Mouse (Mus musculus) limb, embryonic 11.5 days (tissue): ENCODE measurements at regions not wholly inside any gene's neighbourhood (a gene's known extent, or its start where the extent isn't known, plus 50 kb on each side); places are given as distances from the start of the nearest gene placed in this dataset.

Source experiments
- ATAC-seq: fragments of 200-750 bp; cut with Nextera tagmentation; 2 replicates; pipeline ENCODE4 v1.8.0; 2017; ENCODE audit warnings: low read depth; ENCODE audit not compliant: insufficient number of reproducible peaks, low FRiP score, low TSS enrichment
- DNase-seq: peaks from one replicate; pipeline ENCODE4 v3.0.0-alpha.2; 2015; ENCODE audit warnings: low spot score
- H3K27ac ChIP-seq: fragments of 300-500 bp; sonication (generic); replicated peaks from 2 replicates; pipeline ENCODE4 v1.5.1; 2014; ENCODE audit warnings: low read depth, mild to moderate bottlenecking, low read length
- H3K27me3 ChIP-seq: fragments of 300-500 bp; sonication (generic); 2 replicates; pipeline ENCODE4 v1.6.1; 2014; ENCODE audit warnings: mild to moderate bottlenecking, low read length, mixed read lengths; ENCODE audit not compliant: control insufficient read depth, insufficient read depth
- H3K36me3 ChIP-seq: fragments of 300-500 bp; sonication (generic); 2 replicates; pipeline ENCODE4 v1.6.1; 2014; ENCODE audit warnings: mild to moderate bottlenecking, low read length, moderate library complexity, mixed read lengths; ENCODE audit not compliant: control insufficient read depth, insufficient read depth
- H3K4me1 ChIP-seq: fragments of 300-500 bp; sonication (generic); 2 replicates; pipeline ENCODE4 v1.6.1; 2014; ENCODE audit warnings: low read length, mixed read lengths; ENCODE audit not compliant: control insufficient read depth, insufficient read depth
- H3K4me2 ChIP-seq: fragments of 300-500 bp; sonication (generic); 2 replicates; pipeline ENCODE4 v1.6.1; 2014; ENCODE audit warnings: low read depth, mild to moderate bottlenecking, moderate library complexity; ENCODE audit not compliant: severe bottlenecking
- H3K4me3 ChIP-seq: fragments of 300-500 bp; sonication (generic); 2 replicates; pipeline ENCODE4 v1.5.1; 2014; ENCODE audit warnings: low read depth, low read length
- H3K9ac ChIP-seq: fragments of 300-500 bp; sonication (generic); 2 replicates; pipeline ENCODE4 v1.6.1; 2014; ENCODE audit warnings: mild to moderate bottlenecking, low read length
- H3K9me3 ChIP-seq: fragments of 300-500 bp; sonication (generic); 2 replicates; pipeline ENCODE4 v1.6.1; 2016; ENCODE audit warnings: low read length; ENCODE audit not compliant: control insufficient read depth
- WGBS: fragments of 180-500 bp; shearing (Covaris S2); extraction: QIAGEN DNeasy Blood & Tissue Kit; methylation state at CpG from one replicate; pipeline ENCODE4 v1.1.7; 2014; 5-methylcytosine and 5-hydroxymethylcytosine counted together

DNA sequence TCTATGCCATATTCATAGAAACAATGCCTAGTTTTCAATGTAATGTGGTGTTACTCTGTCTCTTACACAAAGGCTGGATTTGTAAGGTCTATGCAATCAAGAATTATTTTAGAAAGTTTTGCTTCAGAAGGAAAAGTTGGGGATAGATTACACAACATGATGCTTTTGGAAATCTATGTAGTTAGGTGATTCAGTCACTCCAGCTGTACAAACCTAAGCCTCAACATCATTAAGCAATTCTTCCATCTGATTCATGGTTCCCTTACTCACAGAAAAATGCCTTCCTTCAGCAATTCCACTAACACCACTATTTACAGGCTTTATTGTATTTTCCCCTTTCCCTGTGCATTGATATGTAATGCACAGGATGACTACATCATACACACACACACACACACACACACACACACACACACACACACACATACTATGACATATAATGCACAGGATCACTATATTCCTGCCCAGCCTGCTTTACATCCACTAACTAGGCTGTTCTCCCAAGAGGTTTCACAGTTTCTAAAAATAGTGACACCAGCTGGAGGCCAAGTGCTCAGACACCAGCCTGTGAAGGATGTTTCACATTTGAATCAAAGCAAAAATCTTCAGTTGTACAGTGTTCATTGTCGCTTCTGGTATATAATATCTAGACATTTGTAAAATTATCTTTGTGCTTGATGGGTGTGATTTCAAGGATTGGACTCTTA, 305.9 kb downstream of the Klf6 start:
- 94% methylated on average over 1 of the region's 1 CpGs for WGBS
- DNase-seq (no peak), ATAC-seq (no peak)
- no peak overlapping the region for H3K9ac ChIP-seq
- H3K4me1 ChIP-seq: no peaks in the 10 kb centered on the region
- H3K36me3 ChIP-seq: no peaks in the 10 kb centered on the region
- H3K4me2 ChIP-seq: no peak overlapping the region
- no peaks in the 10 kb centered on the region for H3K9me3 ChIP-seq
- H3K27ac ChIP-seq: no peak overlapping the region
- no peak overlapping the region for H3K4me3 ChIP-seq
- no peaks in the 10 kb centered on the region for H3K27me3 ChIP-seq

DNA sequence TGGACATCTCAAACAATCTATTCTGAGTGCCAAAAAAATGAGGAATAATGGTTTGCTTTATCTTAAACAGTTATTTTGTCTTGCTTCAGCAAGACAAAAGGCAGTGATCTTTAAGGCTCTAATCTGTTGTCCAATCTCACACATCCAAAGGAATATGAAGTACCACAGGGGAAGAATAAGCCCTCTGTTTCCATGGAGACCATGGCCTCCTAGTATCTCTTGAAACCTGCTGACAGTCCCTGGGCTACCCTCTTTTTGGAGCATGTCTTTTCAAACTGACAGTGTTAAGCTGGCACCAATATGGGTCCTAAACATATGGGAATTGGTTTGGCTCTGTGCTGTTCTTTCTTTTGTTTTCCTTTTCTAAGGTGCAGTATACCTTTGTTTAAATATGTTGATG, 311.8 kb downstream of the Klf6 start:
- no peak overlapping the region for H3K4me3 ChIP-seq
- H3K36me3 ChIP-seq: no peaks in the 10 kb centered on the region
- no peak overlapping the region for H3K9ac ChIP-seq
- ATAC-seq (no peak), DNase-seq (no peak)
- no peak overlapping the region for H3K27ac ChIP-seq
- no peaks in the 10 kb centered on the region for H3K27me3 ChIP-seq
- no peak overlapping the region for H3K4me2 ChIP-seq
- no peaks in the 10 kb centered on the region for H3K9me3 ChIP-seq
- H3K4me1 ChIP-seq: no peaks in the 10 kb centered on the region

DNA sequence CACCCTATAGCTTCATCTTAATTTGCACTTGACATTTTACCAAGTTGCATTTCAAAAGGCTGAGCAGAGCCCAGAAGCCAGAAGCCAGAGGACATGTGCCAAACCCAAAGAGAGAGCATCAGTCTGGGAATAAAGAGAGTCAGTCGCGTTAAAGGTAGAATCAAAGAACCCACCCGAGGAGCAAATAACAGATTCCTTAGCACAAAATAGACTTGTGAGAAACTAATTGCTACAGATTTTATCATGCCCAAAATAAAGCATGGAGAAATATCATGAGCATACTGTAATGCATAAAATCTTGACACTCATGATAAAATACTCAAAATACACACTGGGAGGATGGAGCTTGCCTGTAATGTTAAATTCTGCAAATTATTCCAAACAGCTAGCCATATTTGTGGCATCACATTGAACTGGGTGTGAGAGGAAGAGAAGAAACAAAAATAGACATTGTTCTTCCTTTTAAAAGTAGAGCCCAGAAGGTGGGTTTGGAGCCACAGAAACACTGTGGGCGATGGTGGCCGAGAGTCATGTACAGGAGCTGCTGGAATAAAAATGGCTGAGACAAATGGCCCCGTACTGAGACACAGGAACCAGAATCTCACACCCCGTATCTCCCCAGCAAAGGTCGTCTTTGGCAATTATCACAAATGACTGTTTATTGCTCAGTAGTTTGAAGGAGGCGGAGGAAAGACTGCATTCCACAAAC, 317.2 kb downstream of the Klf6 start:
- H3K27ac ChIP-seq: no peak overlapping the region

DNA sequence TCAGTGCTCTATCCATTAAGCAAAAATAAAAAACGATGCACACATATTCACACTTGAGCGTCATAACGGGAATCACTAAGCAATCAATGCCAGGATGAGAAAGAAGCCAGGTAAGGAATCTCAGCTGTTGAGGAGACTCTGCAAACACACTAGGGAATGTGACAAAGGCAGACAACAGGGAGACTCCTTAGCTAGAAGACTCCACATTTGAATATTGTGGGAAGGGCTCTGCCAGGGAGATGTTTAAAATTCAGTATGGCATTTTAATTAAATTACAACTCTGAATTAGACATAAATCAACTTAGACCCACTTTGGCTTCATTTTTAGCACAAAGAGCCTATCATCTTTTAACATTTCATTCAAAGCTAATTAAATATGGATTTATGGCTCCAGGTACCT, 327.9 kb downstream of the Klf6 start:
- no peaks in the 10 kb centered on the region for H3K4me1 ChIP-seq
- no peaks in the 10 kb centered on the region for H3K9me3 ChIP-seq
- no peaks in the 10 kb centered on the region for H3K27me3 ChIP-seq
- H3K9ac ChIP-seq: no peak overlapping the region
- no peak overlapping the region for H3K4me3 ChIP-seq
- DNase-seq (no peak), ATAC-seq (no peak)
- H3K4me2 ChIP-seq: no peak overlapping the region
- no peak overlapping the region for H3K27ac ChIP-seq
- 83% methylated on average over 3 of the region's 3 CpGs for WGBS
- H3K36me3 ChIP-seq: no peaks in the 10 kb centered on the region

More for the DNA sequence above, 317.2 kb downstream of the Klf6 start:
- no peaks in the 10 kb centered on the region for H3K4me1 ChIP-seq
- 53% methylated on average over 9 of the region's 9 CpGs for WGBS
- no peak overlapping the region for H3K4me2 ChIP-seq
- ATAC-seq (no peak), DNase-seq (no peak)
- no peaks in the 10 kb centered on the region for H3K9me3 ChIP-seq
- no peaks in the 10 kb centered on the region for H3K27me3 ChIP-seq
- no peak overlapping the region for H3K4me3 ChIP-seq
- no peaks in the 10 kb centered on the region for H3K36me3 ChIP-seq
- H3K9ac ChIP-seq: no peak overlapping the region

DNA sequence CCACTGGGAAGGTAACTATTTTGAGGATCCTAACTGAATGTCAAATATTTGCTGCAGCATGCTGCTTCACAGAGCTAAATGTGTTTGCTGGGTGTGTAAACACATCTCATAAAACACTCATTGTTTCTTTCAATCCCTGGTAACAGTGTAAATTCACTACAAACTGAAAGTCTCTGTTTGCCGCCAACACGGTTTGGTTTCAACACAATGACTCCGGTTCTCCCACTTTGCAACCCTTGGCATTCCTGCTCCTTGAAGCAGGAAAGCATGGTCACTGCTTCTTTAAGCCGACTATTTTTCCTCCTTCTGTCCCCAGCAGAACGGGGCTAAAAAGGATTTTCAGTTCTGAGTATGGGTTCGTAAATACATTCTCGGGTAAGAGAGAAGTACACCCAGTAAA, 328.3 kb downstream of the Klf6 start:
- 70% methylated on average over 7 of the region's 7 CpGs for WGBS
- Histone ChIP-seq H3K9ac (no peak overlapping the region), H3K4me2 (no peak overlapping the region), H3K4me3 (no peak overlapping the region), H3K36me3 (no peaks in the 10 kb centered on the region), H3K27ac (no peak overlapping the region), H3K9me3 (no peaks in the 10 kb centered on the region), H3K4me1 (no peaks in the 10 kb centered on the region), H3K27me3 (no peaks in the 10 kb centered on the region)
- no peak for ATAC-seq
- DNase-seq: no peak

DNA sequence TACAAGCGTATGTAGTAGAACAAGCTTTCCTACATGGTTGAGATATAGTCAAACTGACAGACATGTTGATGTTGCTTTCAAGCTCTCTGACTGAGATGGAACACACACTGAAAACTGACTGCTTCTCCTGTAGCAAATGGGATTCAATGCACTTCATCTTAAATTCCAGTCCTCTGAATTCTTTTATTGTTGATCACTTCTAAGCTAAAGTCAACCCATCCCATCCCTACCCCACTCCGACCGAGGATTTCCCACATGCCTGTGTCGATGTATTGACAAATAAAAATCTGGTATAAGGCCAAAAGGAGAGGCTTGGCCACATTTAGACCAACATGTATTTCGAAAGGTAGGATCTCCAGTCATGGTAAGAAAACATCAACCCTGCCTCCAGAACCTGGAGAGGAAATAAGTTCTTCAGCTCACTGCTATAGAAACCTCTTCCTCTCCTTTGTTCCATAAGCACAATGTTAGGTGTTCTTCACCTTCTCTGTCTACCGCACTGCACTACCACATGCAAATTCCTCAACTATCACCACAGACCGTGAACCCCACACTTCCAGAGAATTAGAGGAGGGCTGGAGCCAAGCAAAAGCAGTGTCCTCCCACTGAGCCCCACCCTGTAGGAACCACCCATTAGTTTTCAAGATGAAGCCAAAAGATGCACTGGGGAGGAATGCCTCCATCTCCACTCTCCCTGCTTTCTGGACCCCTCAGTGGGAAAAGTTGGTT, 330.1 kb downstream of the Klf6 start:
- H3K4me1 ChIP-seq: no peaks in the 10 kb centered on the region
- H3K9me3 ChIP-seq: no peaks in the 10 kb centered on the region
- DNase-seq (no peak), ATAC-seq (no peak)
- no peak overlapping the region for H3K9ac ChIP-seq
- no peak overlapping the region for H3K4me2 ChIP-seq
- no peaks in the 10 kb centered on the region for H3K27me3 ChIP-seq
- no peak overlapping the region for H3K4me3 ChIP-seq
- H3K36me3 ChIP-seq: no peaks in the 10 kb centered on the region
- 89% methylated on average over 7 of the region's 7 CpGs for WGBS
- H3K27ac ChIP-seq: no peak overlapping the region

DNA sequence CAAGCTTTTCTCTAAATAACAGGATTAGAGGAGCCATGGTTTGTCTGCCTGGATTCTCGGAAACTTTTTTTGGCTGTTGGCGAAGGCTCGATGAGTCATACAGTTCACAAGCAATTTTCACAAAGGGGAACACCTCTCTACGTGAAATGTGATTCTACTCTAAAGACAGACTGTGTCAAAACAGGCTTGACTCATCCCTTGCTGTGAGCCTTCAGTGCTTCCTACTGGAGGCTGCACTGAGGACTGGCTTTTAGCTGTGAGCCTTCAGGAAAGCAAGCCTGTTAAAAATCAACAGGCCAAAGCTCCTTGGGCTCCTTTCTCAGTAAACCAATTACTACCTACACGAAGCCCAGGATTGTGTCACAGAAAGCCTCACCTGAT, 330.6 kb downstream of the Klf6 start:
- no peak overlapping the region for H3K27ac ChIP-seq
- no peaks in the 10 kb centered on the region for H3K27me3 ChIP-seq
- no peaks in the 10 kb centered on the region for H3K4me1 ChIP-seq
- H3K36me3 ChIP-seq: no peaks in the 10 kb centered on the region
- H3K9me3 ChIP-seq: no peaks in the 10 kb centered on the region
- no peak overlapping the region for H3K4me3 ChIP-seq
- WGBS: 71% methylated on average over 5 of the region's 5 CpGs
- H3K9ac ChIP-seq: no peak overlapping the region
- no peak for DNase-seq
- no peak for ATAC-seq
- H3K4me2 ChIP-seq: no peak overlapping the region

DNA sequence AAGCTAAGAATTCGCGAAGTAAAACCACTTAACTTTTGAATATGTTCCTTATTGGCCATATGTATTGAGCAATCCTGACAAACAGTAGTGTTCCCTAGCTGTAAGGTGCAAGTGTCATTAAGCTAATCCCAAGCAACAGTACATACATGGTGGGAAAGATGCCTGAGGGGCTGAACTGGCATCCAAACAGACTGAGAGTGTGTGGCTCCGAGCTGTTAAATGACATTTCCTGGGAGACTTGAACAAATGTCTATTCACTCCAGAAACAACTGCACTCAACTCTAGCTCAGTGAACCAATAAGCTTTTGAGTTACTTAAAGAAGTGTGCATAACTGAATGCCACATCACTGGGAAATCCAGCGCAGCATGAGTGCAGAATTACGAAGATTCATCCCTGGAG, 335.4 kb downstream of the Klf6 start:
- ATAC-seq (no peak), DNase-seq (no peak)
- H3K4me2 ChIP-seq: no peak overlapping the region
- no peak overlapping the region for H3K9ac ChIP-seq
- H3K36me3 ChIP-seq: no peaks in the 10 kb centered on the region
- 87% methylated on average over 5 of the region's 5 CpGs for WGBS
- H3K27ac ChIP-seq: no peak overlapping the region
- no peak overlapping the region for H3K4me3 ChIP-seq
- no peaks in the 10 kb centered on the region; the same call in 1 of the 2 replicates for H3K4me1 ChIP-seq
- no peaks in the 10 kb centered on the region for H3K27me3 ChIP-seq
- H3K9me3 ChIP-seq: no peaks in the 10 kb centered on the region
